Mouse (Mus musculus): Measurements from ENCODE around the gene Vmn1r239-ps. TPM values are rescaled to one million over a fixed set of nuclear protein-coding genes. Genes with fewer than 3 reads are reported as not detected.
"Not testable (repeated sequence)": the region's sequence is repeated elsewhere in the genome, so short reads cannot be mapped to it uniquely, and the experiment has no call there.

Vmn1r239-ps gene
- polyA plus RNA-seq (2016; fragmentation: Nextera tagmentation; extraction: Ambion mirVana): not detected in 2 replicates

GRCm38 (mm10) chrX:147453610-147454009, at the start of gene Vmn1r239-ps:
Gene Vmn1r239-ps, minus strand, starts transcription at chrX:147453710.
- not testable (repeated sequence) for H3K27ac ChIP-seq; H3K9me3 ChIP-seq; H3K4me1 ChIP-seq; H3K4me2 ChIP-seq; H3K4me3 ChIP-seq (replicated peaks); H3K36me3 ChIP-seq (replicated peaks); H3K27me3 ChIP-seq; ATAC-seq (ENCODE audit: low FRiP score); H3K9ac ChIP-seq
- 85% methylated on average over 1 of the region's 1 CpGs for WGBS

GRCm38 (mm10) chrX:147489551-147489950, 36.0 kb upstream of the Vmn1r239-ps start:
- WGBS: 72% methylated on average over 2 of the region's 2 CpGs

GRCm38 (mm10) chrX:147443386-147443785, 10.1 kb downstream of the Vmn1r239-ps start:
- Histone ChIP-seq H3K27ac (no peak overlapping the region), H3K9me3 (no peaks in the 10 kb centered on the region), H3K4me1 (no peaks in the 10 kb centered on the region), H3K4me2 (no peak overlapping the region), H3K4me3 (replicated peaks) (no peak overlapping the region), H3K36me3 (replicated peaks) (no peaks in the 10 kb centered on the region), H3K9ac (no peak overlapping the region), H3K27me3 (no peaks in the 10 kb centered on the region)
- WGBS: 90% methylated on average over 4 of the region's 4 CpGs
- no peak for ATAC-seq (ENCODE audit: low FRiP score)

More at GRCm38 (mm10) chrX:147489551-147489950, 36.0 kb upstream of the Vmn1r239-ps start:
- Histone ChIP-seq H3K36me3 (replicated peaks) (no peaks in the 10 kb centered on the region), H3K27ac (no peak overlapping the region), H3K4me1 (no peaks in the 10 kb centered on the region), H3K4me3 (replicated peaks) (no peak overlapping the region), H3K9ac (no peak overlapping the region), H3K9me3 (no peaks in the 10 kb centered on the region), H3K27me3 (no peaks in the 10 kb centered on the region), H3K4me2 (no peak overlapping the region)
- ATAC-seq (ENCODE audit: low FRiP score): no peak

DNA sequence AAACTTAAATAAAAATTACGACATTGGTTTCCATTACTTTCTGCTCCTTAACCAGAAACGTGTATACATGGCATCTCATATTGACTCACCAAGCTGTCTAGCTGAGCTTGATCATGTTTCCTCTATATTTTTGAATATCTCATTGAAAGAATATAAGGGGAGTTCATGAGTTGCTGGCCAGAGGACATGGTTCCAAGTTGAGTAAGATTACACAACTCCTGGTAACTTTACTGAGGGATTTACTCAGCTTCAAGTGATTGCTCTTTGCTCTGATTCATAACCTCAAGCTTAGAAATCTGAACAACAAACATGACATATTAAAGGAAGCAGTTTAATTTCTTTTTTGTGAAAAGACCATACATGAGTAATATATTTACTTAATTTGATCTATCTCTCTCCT, 18.1 kb downstream of the Vmn1r239-ps start:
- 86% methylated on average over 2 of the region's 2 CpGs for WGBS
- Histone ChIP-seq H3K9me3 (no peaks in the 10 kb centered on the region), H3K9ac (no peak overlapping the region), H3K4me3 (replicated peaks) (no peak overlapping the region), H3K27me3 (no peaks in the 10 kb centered on the region), H3K4me1 (no peaks in the 10 kb centered on the region), H3K27ac (no peak overlapping the region), H3K36me3 (replicated peaks) (no peaks in the 10 kb centered on the region), H3K4me2 (no peak overlapping the region)
- ATAC-seq (ENCODE audit: low FRiP score): no peak

- Histone ChIP-seq H3K9ac (no peak overlapping the region), H3K4me2 (no peak overlapping the region), H3K4me3 (replicated peaks) (no peak overlapping the region), H3K36me3 (replicated peaks) (no peaks in the 10 kb centered on the region), H3K9me3 (no peaks in the 10 kb centered on the region), H3K4me1 (no peaks in the 10 kb centered on the region), H3K27me3 (no peaks in the 10 kb centered on the region), H3K27ac (no peak overlapping the region)
- 88% methylated on average over 1 of the region's 1 CpGs for WGBS
- no peak for ATAC-seq (ENCODE audit: low FRiP score)
Measured at GRCm38 (mm10) chrX:147429753-147430152, 23.8 kb downstream of the Vmn1r239-ps start.

GRCm38 (mm10) chrX:147429129-147429528, 24.4 kb downstream of the Vmn1r239-ps start, which contains the start of gene Il13ra2:
Gene Il13ra2, minus strand, starts transcription at chrX:147429192.
- Histone ChIP-seq H3K27me3 (no peaks in the 10 kb centered on the region), H3K36me3 (replicated peaks) (no peaks in the 10 kb centered on the region), H3K27ac (no peak within 1 kb of the TSS), H3K9me3 (no peaks in the 10 kb centered on the region), H3K4me1 (no peaks in the 10 kb centered on the region), H3K4me2 (no peak within 1 kb of the TSS), H3K4me3 (replicated peaks) (no peak within 1 kb of the TSS), H3K9ac (no peak within 1 kb of the TSS)
- 50% methylated on average over 1 of the region's 1 CpGs for WGBS
- no peak for ATAC-seq (ENCODE audit: low FRiP score)

Other genes with a start within 250 kb of the Vmn1r239-ps start
- not detected in 2 replicates for gene Il13ra2, start 24.5 kb downstream of the Vmn1r239-ps start, polyA plus RNA-seq (2016; fragmentation: Nextera tagmentation; extraction: Ambion mirVana)
- gene Lrch2, start 100.4 kb upstream of the Vmn1r239-ps start, polyA plus RNA-seq (2016; fragmentation: Nextera tagmentation; extraction: Ambion mirVana): 15.0 and 15.4 TPM in 2 replicates

Data from forebrain, embryonic 12.5 days (tissue).